Mouse (Mus musculus): Measurements from ENCODE around the gene Fcgrt.

DNA sequence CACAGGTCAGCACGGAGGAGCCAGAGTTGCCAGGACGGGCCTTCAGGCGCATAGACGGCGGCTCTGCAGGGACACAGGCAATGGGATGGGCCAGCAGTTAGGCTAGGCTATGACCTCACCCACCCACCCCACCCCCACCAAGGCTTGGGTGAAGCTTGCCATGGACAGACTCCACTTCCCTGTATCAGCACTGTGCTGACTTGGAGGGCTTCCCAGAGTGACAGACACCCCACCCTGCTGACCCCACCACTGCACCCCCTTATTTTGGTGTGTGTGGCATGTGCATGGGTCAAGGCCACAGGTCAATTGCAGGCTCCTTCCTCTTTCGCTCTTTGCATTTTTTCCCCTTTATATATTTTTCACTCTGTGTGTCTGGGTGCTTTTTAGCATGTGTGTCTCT lies 8.3 kb downstream of the Fcgrt start:
- TF ChIP-seq CTCF (IDR thresholded peaks at IDR 0.05) (no peak), EP300 (IDR thresholded peaks at IDR 0.05) (no peak)
